Mouse (Mus musculus) urinary bladder, postnatal 4 days (tissue): ENCODE data around the gene Rasa3.

Experiments
- DNase-seq, 2 experiments: peaks; one replicate each; pipeline ENCODE4 v3.0.0; 2021 to 2022; ENCODE audit warnings: low spot score in 2 of 2

Rasa3 gene

GRCm38 (mm10) chr8:13649154-13649515 is 28.3 kb downstream of the Rasa3 start:
- DNase-seq: no peak

- no peak for DNase-seq
These were observed 28.8 kb downstream of the Rasa3 start for GRCm38 (mm10) chr8:13648377-13649153.

GRCm38 (mm10) chr8:13647591-13647990 is 29.8 kb downstream of the Rasa3 start:
- no peak for DNase-seq

- no peak for DNase-seq
These were observed 32.3 kb downstream of the Rasa3 start for GRCm38 (mm10) chr8:13644932-13645676.

- DNase-seq: no peak
These were observed 33.2 kb downstream of the Rasa3 start for GRCm38 (mm10) chr8:13644155-13644554.

GRCm38 (mm10) chr8:13642659-13643181 is 34.7 kb downstream of the Rasa3 start:
- DNase-seq: no peak

GRCm38 (mm10) chr8:13641206-13641605 is 36.2 kb downstream of the Rasa3 start:
- no peak for DNase-seq

GRCm38 (mm10) chr8:13640452-13640883 is 36.9 kb downstream of the Rasa3 start:
- DNase-seq: peak in 1 of 2 experiments; percentile 53

GRCm38 (mm10) chr8:13633107-13633506 is 44.3 kb downstream of the Rasa3 start:
- no peak for DNase-seq

GRCm38 (mm10) chr8:13632309-13632708 is 45.1 kb downstream of the Rasa3 start:
- no peak for DNase-seq

GRCm38 (mm10) chr8:13630754-13631153 is 46.6 kb downstream of the Rasa3 start:
- no peak for DNase-seq

- no peak for DNase-seq
These were observed 47.2 kb downstream of the Rasa3 start for GRCm38 (mm10) chr8:13630171-13630570.

- no peak for DNase-seq
These were observed 47.9 kb downstream of the Rasa3 start for GRCm38 (mm10) chr8:13629351-13630090.

- DNase-seq: no peak
These were observed 49.3 kb downstream of the Rasa3 start for GRCm38 (mm10) chr8:13628067-13628466.

GRCm38 (mm10) chr8:13627591-13627990 is 49.8 kb downstream of the Rasa3 start:
- no peak for DNase-seq

GRCm38 (mm10) chr8:13626114-13626513 is 51.3 kb downstream of the Rasa3 start:
- DNase-seq: no peak

- DNase-seq: no peak
These were observed 52.0 kb downstream of the Rasa3 start for GRCm38 (mm10) chr8:13625281-13625970.

- no peak for DNase-seq
These were observed 52.5 kb downstream of the Rasa3 start for GRCm38 (mm10) chr8:13624863-13625262.

- DNase-seq: no peak
These were observed 53.4 kb downstream of the Rasa3 start for GRCm38 (mm10) chr8:13623911-13624421.

- no peak for DNase-seq
These were observed 54.2 kb downstream of the Rasa3 start for GRCm38 (mm10) chr8:13623038-13623750.
